Mouse (Mus musculus): ENCODE results near the gene Inpp5d. TPM values are rescaled to one million over a fixed set of nuclear protein-coding genes. Genes with fewer than 3 reads are reported as not detected.

Gene Inpp5d
- polyA plus RNA-seq, 1 experiment: 10.4 TPM

GRCm38 (mm10) chr1:87623977-87624666 is 4.0 kb downstream of the Inpp5d start:
- TF ChIP-seq POLR2A (IDR thresholded peaks at IDR 0.05; ENCODE audit: control insufficient read depth, low read depth, low read length) (no peak), CTCF (IDR thresholded peaks at IDR 0.05; ENCODE audit: control insufficient read depth, insufficient read depth, insufficient replicate concordance, low read depth, low read length) (no peak)
- peaks cover 12% of the 10 kb centered on the region for H3K4me1 ChIP-seq (ENCODE audit: control insufficient read depth, insufficient read depth, low read length)
- H3K27ac ChIP-seq (ENCODE audit: control insufficient read depth, insufficient read depth, low read depth, low read length): no peak overlapping the region

DNA sequence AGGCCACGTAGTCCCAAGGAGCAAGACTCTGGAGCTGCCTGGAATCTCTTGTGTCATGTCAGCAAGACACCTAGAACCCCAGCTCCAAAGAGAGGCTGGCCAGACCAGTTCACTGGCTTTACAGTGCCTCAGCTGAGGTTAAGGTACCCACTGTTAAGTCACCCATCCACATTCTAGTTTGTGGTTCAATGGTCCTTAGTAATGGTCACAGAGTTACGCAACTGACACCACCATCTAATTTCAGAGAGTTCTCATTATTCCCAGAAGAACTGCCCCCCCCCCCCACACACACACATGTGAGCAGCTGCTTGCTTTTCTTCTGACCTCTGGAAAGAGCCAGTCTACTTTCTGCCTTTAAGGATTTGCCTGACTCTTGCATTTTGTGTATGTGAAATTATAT is 4.7 kb downstream of the Inpp5d start:
- TF ChIP-seq CTCF (IDR thresholded peaks at IDR 0.05; ENCODE audit: control insufficient read depth, insufficient read depth, insufficient replicate concordance, low read depth, low read length) (no peak), POLR2A (IDR thresholded peaks at IDR 0.05; ENCODE audit: control insufficient read depth, low read depth, low read length) (no peak)
- no peak overlapping the region for H3K4me3 ChIP-seq (ENCODE audit: control insufficient read depth, low read depth, low read length)

More at GRCm38 (mm10) chr1:87623977-87624666, 4.0 kb downstream of the Inpp5d start:
- no peaks in the 10 kb centered on the region for H3K27me3 ChIP-seq (ENCODE audit: control insufficient read depth, insufficient read depth, low read length)
- no peak overlapping the region for H3K4me3 ChIP-seq (ENCODE audit: control insufficient read depth, low read depth, low read length)
- no peaks in the 10 kb centered on the region for H3K36me3 ChIP-seq (ENCODE audit: control insufficient read depth, insufficient read depth, low read length)

GRCm38 (mm10) chr1:87625254-87626025 is 5.3 kb downstream of the Inpp5d start:
- Histone ChIP-seq H3K4me1 (ENCODE audit: control insufficient read depth, insufficient read depth, low read length) (peaks cover 5% of the 10 kb centered on the region), H3K4me3 (ENCODE audit: control insufficient read depth, low read depth, low read length) (no peak overlapping the region), H3K36me3 (ENCODE audit: control insufficient read depth, insufficient read depth, low read length) (no peaks in the 10 kb centered on the region), H3K27me3 (ENCODE audit: control insufficient read depth, insufficient read depth, low read length) (no peaks in the 10 kb centered on the region), H3K27ac (ENCODE audit: control insufficient read depth, insufficient read depth, low read depth, low read length) (no peak overlapping the region)
- no peak for TF ChIP-seq POLR2A (IDR thresholded peaks at IDR 0.05; ENCODE audit: control insufficient read depth, low read depth, low read length)
- TF ChIP-seq CTCF (IDR thresholded peaks at IDR 0.05; ENCODE audit: control insufficient read depth, insufficient read depth, insufficient replicate concordance, low read depth, low read length): no peak

More for the DNA sequence above, 4.7 kb downstream of the Inpp5d start:
- no peaks in the 10 kb centered on the region for H3K27me3 ChIP-seq (ENCODE audit: control insufficient read depth, insufficient read depth, low read length)
- H3K4me1 ChIP-seq (ENCODE audit: control insufficient read depth, insufficient read depth, low read length): peaks cover 11% of the 10 kb centered on the region
- no peaks in the 10 kb centered on the region for H3K36me3 ChIP-seq (ENCODE audit: control insufficient read depth, insufficient read depth, low read length)
- no peak overlapping the region for H3K27ac ChIP-seq (ENCODE audit: control insufficient read depth, insufficient read depth, low read depth, low read length)

DNA sequence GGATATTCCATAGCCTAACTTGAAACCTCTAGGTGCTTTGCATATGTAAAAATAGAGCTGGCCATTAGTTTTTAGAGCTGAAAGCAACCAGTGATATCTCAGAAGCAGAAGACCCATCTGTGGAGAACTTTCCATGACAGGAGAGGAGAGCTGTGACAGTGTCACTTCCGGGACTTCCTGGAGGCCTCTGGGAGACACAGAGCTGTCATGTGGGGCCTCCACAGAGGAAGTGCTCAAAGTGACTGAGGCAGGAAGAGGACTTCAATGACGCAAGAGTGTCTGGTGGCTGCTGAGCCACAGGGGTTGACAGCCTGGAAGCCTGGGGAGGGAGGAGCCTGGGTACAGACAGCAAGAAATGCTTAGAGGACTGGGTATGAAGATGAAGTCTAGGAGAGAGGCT is 6.2 kb downstream of the Inpp5d start:
- Histone ChIP-seq H3K4me3 (ENCODE audit: control insufficient read depth, low read depth, low read length) (no peak overlapping the region), H3K27me3 (ENCODE audit: control insufficient read depth, insufficient read depth, low read length) (no peaks in the 10 kb centered on the region), H3K27ac (ENCODE audit: control insufficient read depth, insufficient read depth, low read depth, low read length) (no peak overlapping the region), H3K4me1 (ENCODE audit: control insufficient read depth, insufficient read depth, low read length) (no peaks in the 10 kb centered on the region; the same call in 1 of the 2 replicates), H3K36me3 (ENCODE audit: control insufficient read depth, insufficient read depth, low read length) (no peaks in the 10 kb centered on the region)
- TF ChIP-seq CTCF (IDR thresholded peaks at IDR 0.05; ENCODE audit: control insufficient read depth, insufficient read depth, insufficient replicate concordance, low read depth, low read length): no peak
- TF ChIP-seq POLR2A (IDR thresholded peaks at IDR 0.05; ENCODE audit: control insufficient read depth, low read depth, low read length): no peak

DNA sequence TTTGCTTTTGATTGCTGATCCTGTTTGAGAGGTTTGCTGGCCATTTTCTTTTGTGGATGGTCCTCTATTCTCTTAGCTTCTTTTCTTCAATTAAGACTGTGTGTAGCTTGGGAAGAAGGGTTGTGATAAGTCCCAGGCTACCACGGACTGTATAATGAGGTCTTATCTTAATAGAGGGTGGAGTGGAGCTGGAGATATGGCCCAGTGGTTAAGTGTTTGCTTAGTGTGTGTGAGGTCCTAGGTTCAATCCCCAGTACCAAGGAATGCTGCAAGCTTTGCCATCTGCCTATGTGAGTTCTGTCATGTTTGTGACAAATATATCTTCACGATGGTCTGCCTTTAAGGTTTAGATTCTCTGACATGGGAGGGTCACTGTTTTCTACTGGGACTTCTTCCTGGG is 8.0 kb downstream of the Inpp5d start:
- Histone ChIP-seq H3K4me1 (ENCODE audit: control insufficient read depth, insufficient read depth, low read length) (no peaks in the 10 kb centered on the region), H3K4me3 (ENCODE audit: control insufficient read depth, low read depth, low read length) (no peak overlapping the region), H3K27me3 (ENCODE audit: control insufficient read depth, insufficient read depth, low read length) (no peaks in the 10 kb centered on the region), H3K27ac (ENCODE audit: control insufficient read depth, insufficient read depth, low read depth, low read length) (no peak overlapping the region), H3K36me3 (ENCODE audit: control insufficient read depth, insufficient read depth, low read length) (no peaks in the 10 kb centered on the region)
- TF ChIP-seq CTCF (IDR thresholded peaks at IDR 0.05; ENCODE audit: control insufficient read depth, insufficient read depth, insufficient replicate concordance, low read depth, low read length): no peak
- no peak for TF ChIP-seq POLR2A (IDR thresholded peaks at IDR 0.05; ENCODE audit: control insufficient read depth, low read depth, low read length)

GRCm38 (mm10) chr1:87631584-87631983 is 11.5 kb downstream of the Inpp5d start:
- Histone ChIP-seq H3K27ac (ENCODE audit: control insufficient read depth, insufficient read depth, low read depth, low read length) (no peak overlapping the region), H3K4me1 (ENCODE audit: control insufficient read depth, insufficient read depth, low read length) (peaks cover 2% of the 10 kb centered on the region; the same call in 1 of the 2 replicates), H3K4me3 (ENCODE audit: control insufficient read depth, low read depth, low read length) (no peak overlapping the region), H3K36me3 (ENCODE audit: control insufficient read depth, insufficient read depth, low read length) (no peaks in the 10 kb centered on the region), H3K27me3 (ENCODE audit: control insufficient read depth, insufficient read depth, low read length) (no peaks in the 10 kb centered on the region)
- no peak for TF ChIP-seq CTCF (IDR thresholded peaks at IDR 0.05; ENCODE audit: control insufficient read depth, insufficient read depth, insufficient replicate concordance, low read depth, low read length)
- TF ChIP-seq POLR2A (IDR thresholded peaks at IDR 0.05; ENCODE audit: control insufficient read depth, low read depth, low read length): no peak

DNA sequence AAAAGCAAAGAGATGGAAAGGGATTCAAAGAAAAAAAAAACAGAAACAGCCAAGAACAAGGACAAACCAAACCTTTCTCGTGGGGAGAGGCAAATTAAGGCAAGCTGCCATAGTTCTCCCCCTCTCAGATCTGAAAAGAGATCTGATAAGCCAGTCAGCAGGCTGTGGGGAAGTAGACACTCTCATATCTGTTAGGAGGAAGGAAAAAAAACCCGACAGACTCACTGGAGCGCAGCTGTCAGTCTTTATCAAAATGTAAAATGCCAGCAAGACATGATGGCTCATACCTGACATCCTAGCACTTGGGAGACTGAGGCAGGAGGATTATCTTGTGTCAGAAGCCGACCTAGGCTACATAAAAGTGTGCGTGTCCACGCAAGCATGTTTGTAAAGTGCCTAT is 12.1 kb downstream of the Inpp5d start:
- Histone ChIP-seq H3K27ac (ENCODE audit: control insufficient read depth, insufficient read depth, low read depth, low read length) (no peak overlapping the region), H3K27me3 (ENCODE audit: control insufficient read depth, insufficient read depth, low read length) (no peaks in the 10 kb centered on the region), H3K36me3 (ENCODE audit: control insufficient read depth, insufficient read depth, low read length) (no peaks in the 10 kb centered on the region), H3K4me1 (ENCODE audit: control insufficient read depth, insufficient read depth, low read length) (peaks cover 4% of the 10 kb centered on the region; the same call in 1 of the 2 replicates), H3K4me3 (ENCODE audit: control insufficient read depth, low read depth, low read length) (no peak overlapping the region)
- TF ChIP-seq CTCF (IDR thresholded peaks at IDR 0.05; ENCODE audit: control insufficient read depth, insufficient read depth, insufficient replicate concordance, low read depth, low read length): no peak
- no peak for TF ChIP-seq POLR2A (IDR thresholded peaks at IDR 0.05; ENCODE audit: control insufficient read depth, low read depth, low read length)
